Mouse (Mus musculus): ENCODE measurements around the gene Blnk.

Gene Blnk

DNA sequence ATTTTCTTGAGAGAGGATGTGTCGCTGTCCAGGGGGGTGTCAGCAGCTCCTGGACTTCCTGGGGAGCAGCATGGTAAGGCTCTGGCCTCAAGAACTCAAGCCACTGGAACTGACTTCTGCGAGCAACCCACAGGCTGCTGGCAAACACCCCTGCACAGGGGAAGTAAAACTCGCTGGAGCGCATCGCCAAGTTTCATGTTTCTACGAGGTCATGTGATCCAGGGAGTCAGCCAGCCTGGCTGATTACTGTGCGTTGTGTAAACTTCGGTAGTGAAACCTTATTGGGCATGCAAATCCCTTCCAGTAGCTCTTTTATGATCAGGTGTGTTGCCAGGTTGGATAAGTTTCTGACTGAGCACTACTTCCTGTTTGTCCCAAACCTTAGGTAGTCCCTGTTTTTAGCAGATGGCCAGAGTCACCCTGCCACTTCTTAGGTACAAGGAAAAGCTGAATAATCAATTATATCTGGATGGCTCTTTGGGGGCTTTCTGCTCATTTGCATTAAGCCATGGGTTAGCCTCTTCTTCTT is at the start of gene Blnk:
Gene Blnk, minus strand, starts transcription at position 479 of the 529 bp plus-strand sequence.
- DNase-seq (ENCODE audit: low spot score) = no peak

DNA sequence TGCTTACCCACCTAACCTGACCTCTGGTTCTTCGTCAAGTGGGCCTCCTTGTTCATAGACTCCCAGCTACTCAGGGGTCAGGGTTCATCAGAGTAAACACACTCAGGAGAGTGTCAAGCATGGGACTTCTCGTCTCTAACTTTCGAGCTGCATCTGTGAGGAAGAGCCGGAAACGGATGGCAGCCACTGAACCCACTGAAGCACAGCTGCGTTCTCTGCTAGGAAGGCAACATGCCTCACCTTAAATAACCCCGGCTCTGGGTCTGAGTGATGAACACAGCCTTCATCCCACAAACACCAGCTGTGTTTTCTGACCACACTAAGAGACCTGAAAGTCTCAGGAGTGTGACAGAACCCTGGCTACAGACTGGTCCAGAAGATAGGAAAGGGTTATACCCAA is 44.8 kb upstream of the Blnk start:
- DNase-seq (ENCODE audit: low spot score) = no peak

DNA sequence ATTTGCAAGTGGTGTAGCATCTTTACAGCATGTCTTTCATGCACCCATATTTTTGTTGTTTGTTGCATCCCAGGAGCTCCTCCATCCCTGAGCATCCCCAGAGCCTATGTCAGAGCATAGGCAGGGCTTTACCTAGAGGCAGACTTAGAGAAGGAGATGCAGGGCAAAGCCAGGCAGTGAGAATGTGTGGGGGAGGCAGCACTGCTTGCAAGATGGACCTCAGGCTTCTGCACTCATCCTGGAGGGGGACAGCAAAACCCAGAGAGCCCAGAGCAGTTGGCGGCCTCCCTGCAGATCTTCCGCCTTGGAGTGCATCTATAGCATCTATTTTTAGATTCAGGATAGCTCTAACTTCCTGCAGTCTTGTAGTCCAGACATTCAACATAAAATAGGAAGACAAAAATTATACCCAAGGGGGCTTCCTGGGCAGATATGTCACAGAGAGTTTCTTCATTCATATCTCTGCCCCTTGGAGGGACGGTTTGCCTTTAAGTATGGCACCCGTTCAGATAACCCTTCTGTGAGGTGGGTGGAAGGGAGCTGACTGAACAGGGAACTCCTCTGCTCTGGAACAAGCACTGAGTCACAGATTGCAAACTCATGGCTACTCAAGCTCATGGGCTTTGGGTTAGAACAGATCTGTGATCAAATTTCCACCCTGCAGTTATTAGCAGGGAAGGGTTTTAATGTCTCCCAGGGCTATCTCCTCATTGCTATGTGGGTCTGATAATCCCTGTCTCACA is 41.6 kb upstream of the Blnk start:
- no peak for DNase-seq (ENCODE audit: low spot score)

DNA sequence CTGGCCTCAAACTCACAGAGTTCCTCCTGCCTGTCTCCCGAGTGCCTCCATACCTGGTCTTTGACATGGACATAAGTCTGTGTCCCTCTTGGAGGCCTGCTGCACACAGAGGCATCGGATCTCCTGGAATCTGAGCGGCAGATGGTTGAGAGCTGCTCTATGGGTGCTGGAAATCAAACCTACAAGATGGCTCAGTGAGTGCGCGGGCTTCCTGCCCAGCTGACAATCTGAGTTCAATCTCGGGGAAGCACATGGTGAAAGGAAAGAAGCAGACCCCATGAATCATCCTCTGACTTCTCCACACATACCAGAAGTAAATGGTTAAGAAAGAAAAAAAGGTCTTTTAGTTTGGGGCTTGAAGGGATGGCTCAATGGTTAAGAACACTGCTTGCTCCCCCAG is 37.5 kb upstream of the Blnk start:
- no peak for DNase-seq (ENCODE audit: low spot score)

DNA sequence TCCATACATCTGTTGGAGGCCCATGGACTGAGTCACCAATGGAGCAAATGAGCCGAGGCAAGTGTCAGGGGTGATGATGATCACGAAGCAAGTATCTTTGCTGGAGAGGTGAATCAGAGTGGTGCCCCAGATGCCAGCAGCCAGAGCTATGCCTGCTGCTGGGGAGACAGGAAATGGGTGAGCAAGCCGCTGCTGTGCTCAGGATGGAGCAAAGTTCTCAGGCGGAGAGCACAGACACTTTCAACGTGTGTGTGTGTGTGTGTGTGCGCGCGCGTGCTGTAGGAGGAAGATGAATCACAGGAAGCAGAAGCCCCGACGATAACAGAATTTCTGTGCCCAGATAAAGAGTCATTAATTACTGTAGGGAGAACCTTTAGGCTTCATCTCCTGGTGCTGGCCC is 36.7 kb upstream of the Blnk start:
- DNase-seq (ENCODE audit: low spot score) = no peak

DNA sequence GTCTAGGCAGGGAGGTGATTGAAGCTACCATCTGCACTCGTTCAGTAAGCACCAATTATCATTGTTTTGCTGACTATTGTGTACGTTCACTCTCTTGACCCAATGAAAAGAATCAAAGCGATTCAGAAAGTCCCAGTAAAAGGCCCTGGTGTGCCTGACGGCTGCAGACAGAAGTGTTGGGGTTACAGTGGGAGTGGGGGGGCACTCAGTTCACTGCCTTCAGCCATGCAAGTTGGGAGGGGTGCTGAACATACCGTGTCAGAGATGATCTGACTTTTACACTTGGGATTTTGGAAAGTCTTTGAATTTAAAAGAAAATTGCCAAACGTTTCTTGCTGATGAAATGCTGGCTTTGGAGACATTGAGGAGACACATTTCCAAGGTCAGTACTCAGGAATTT is 35.8 kb upstream of the Blnk start:
- DNase-seq (ENCODE audit: low spot score) = no peak

DNA sequence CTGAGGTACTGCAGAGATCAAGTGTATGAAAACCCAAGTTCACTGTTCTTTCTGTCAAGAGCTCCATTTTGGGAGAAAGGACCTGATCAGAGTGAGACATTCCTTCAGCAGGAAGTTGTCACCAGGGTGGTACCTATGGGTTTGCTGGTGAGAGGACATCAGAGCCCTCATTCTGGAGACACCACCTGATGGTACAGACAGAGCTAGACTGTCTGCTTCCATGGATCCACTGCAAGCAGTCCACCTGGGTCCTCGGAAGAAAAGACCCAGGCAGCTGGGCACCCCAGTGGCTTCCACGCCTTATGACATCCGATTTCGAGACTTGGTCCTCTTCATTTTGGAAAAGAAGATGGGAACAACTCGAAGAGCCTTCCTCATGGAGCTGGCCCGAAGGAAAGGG is 34.9 kb upstream of the Blnk start, which contains the start of gene Dntt:
Gene Dntt, plus strand, starts transcription at position 57 of the 400 bp plus-strand sequence.
- no peak for DNase-seq (ENCODE audit: low spot score)

DNA sequence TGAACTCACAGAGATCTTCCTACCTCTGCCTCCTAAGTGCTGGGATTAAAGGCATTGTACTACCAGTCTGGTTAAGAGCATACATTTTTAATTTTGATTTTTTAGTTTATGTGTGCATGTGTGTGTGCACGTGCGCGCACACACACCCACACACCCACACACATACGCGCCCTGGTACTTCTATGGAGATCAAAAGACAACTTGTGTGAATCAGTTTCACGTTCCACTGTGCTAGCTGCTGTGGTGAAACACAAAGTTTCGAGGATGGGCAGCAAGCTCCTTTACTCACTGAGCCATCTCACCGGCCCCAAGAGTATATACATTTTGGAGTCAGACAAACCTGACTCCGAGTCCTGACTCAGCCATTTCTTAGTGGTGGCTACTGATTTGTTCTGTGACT is 33.3 kb upstream of the Blnk start:
- no peak for DNase-seq (ENCODE audit: low spot score)

DNA sequence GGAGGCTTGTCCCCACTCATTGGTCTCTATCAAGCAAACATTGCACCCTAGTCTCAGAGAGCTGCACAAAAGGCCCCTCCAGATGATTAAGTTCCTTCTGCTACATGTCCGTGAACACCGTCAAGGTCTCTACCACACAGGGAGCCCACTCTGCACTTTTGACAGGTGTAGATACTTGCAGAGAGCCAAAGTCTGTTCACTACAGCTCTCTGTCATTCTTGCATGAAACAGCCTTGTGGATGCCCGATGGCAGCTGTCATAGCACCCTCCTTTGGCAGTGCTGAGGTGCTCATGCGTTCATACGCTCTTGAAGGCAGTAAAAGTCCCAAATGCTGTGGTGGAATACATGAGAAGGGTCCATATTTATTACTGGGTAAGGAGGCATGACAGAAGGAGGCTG is 32.7 kb upstream of the Blnk start:
- DNase-seq (ENCODE audit: low spot score) = no peak

DNA sequence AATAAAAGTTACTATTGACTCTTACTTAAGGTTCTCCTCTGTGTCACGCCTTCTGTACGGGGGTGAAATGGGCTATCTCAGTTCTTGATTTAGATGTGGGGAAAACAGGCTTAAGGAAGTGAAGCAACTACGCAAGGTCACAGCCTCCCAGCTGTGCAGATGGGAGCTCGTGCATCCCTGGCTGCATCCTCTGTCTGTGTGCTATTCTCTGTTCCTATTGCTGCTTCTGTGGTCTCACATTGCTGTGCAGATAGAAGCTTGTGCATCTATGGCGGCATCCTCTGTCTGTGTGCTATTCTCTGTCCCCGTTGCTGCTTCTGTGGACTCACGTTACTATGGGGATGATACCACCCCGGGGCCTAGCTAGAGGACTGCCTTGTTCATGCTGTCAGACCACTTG is 32.2 kb upstream of the Blnk start:
- no peak for DNase-seq (ENCODE audit: low spot score)

DNA sequence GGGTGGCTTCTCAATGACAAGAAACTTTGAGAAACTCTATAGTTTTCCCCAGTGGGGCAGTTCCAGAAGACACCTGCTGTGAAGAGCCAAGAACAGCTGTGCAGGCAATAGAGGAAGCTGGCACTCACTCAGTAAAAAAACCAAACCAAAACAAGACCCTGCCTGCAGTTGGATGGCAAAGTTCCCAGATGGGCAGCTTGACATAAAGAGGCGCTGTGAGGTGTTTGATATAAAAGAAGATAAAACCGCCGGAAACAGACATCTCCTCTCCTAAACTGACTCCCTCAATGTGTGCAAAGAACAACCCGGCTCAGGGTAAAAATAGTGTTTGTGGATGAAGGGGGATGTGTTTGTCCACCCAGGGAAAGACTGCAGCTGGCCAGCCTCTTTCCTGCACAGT is 27.9 kb upstream of the Blnk start:
- DNase-seq (ENCODE audit: low spot score) = no peak

DNA sequence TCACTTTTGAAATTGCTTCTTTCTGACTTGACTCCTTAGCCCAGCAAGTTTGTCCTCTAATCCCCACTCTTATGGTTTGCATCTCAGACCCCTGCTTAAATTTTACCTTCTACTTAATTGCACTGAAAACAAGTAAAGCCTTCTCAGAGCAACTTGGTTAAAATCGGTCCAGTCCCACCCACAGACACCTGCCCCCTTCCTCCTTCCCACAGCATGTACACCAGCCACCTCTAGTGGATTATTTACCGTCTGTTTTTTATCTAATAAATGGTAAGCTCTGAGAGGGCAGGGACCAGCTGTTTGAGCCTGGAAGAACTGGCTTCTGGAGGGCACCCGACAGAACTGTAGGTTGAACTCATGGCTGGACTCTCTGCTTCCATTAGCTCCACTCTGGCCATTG is 26.2 kb upstream of the Blnk start:
- no peak for DNase-seq (ENCODE audit: low spot score)

DNA sequence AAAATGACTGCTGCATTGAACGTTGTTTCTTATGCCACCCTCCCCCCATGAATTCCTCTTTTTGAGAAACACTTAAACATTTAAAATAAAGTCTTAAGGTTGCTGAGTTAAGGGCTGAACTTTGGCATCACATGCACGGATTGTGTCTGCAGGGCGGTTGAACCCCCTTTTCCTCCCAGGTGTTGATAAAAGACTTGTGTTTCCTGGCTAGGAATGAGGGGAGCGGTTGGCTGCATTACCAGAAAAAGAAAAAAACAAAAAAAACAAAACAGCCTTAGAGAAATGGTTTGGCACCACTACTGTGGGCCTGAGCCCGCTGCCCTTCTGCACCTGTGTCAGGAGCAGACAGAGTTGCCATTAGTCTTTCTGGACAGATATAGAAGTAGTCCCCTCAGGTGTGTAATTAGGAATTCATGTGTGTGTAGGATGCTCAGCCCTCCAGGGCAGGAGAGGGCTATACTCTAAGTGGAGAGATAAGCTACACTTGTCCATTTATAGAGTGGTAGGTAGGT is 24.9 kb upstream of the Blnk start:
- DNase-seq (ENCODE audit: low spot score) = no peak

DNA sequence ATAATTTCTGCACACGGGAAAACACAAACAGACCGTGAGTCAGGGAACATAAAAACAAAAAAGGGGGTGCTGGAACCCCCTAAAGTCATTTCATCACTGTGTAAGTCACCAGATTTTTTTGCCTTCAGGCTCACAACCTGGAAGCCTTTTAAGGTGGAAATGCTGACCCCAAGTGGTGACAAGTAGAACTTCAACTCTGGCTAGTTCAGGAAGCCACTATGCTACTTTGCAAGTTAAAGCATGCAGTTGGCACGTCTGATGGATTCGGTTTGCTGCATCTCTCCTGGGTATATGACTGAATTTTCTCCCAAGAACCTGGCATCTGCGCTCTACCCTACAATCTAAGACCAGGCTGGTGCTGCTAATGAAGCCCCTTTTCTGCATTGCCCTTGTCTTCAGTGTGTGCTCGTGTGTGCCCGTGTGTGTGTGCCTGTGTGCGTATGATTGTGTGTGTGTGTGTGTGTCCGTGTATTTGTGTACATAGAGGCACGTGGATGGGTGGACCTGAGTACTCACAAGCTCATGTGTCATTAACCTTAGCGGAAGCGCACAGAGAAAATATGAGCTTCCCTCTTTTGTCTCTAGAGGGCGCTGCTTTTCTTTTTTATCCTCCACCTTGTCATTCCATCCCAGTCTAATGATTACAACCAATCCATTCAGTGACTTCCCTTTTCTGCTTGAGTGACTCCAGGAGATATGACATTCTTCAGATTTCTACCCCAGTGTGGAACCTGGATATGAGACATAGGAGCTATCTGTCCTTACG is 21.8 kb upstream of the Blnk start:
- peak; percentile 75 for DNase-seq (ENCODE audit: low spot score)

DNA sequence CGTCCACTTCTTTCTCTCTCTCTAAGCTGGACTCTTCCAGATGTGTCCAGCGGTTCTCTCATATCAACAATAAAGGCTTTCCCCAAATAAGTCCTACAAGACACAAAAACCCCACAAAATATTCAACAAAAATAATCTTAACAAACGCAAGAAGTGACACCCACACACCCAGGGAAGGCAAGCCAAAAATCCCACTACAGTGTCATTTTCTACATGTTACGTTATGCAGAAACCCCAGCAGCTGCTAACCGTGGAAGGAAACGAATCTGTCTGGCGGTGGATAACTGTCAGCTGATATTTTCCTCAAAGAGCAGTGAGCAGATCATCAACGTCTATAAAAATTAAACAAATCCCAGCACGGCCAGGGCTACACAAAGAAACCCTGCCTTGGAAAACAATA is 19.7 kb upstream of the Blnk start:
- no peak for DNase-seq (ENCODE audit: low spot score)

DNA sequence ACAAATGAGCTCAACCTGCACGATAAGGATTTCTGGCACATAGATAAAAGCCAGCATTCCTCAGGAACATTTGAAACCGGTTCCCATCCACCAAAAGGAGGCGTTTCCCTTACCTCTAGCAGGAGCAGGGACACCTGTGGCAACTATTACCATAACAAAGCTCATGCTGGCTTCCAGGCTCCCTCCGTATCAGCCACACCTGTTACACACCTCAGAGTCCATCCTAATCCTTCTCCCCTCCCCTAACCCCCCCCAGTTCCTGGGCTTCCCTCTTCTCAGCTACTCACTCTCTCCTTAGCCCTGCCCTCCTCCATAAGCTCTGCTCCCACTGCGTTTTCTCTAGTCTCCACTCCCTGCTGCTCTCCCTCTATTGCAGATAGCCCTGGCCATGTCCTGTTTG is 19.3 kb upstream of the Blnk start:
- DNase-seq (ENCODE audit: low spot score) = no peak

DNA sequence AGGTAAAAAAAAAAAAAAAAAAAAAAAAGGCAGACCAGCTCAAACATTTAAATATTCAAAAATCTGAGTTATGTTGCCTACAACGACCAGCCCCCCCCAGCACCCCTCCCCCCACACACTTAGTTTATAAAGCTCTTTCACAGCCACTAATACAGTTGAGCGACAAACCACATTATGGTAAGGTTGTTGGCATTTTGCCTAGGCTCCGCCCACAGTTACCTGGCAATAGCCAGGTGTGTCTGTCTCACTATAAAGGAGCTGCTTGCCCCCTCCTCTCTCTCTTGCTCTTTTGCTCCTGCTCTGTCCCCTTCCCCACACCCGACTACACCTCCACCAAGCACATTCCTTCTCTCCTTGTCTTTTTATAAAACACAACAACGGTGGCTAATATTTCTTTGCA is 17.3 kb upstream of the Blnk start:
- DNase-seq (ENCODE audit: low spot score) = no peak

DNA sequence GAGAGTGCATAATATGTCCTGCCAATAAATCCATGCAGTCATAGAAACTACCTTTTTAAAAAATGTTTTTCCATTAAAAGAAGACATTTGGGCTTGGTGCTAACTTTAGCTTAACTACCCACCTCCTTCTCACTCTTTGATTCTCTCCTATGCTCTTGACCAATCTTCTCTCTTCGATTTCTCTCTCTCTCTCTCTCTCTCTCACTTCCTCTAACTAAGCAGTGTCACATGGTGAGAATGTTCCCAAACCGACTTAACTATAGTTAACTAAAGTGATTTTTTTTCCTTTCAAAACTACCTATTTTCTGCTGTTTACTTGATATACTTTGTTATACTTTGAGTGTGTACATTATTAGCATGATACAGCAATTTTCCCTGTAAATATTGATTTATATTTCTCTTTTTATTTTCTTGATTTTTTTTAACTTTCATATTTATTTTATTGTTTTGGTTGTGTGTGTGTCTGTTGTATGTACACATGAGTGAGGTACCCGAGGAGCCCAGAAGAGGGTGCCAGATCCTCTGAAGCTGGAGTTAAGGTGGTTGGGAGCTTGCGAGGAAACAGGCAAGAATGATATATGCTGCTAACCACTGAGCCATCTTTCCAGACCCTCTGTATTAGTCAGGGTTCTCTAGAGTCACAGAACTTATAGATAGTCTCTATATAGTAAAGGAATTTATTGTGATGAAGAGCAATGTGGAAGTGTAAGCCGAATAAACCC is 14.5 kb upstream of the Blnk start:
- no peak for DNase-seq (ENCODE audit: low spot score)

DNA sequence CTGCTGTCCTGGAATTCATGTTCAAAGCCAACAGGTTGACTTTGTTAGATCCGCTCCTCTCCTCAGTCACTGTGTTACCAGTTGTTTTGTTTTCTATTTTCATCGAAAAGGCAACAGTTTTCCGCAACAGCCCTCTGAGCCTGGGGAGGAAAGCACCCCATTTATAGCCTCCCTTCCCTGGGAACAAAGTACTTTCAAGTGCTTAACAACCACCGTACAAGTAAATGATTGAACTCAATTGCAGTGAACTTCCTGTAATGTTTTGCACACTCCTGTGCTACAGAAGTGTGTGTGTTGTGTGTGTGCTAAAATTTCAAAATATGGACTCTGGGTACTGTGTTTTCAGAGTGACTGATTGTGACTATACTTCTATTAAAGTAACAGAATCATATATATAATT is 13.4 kb upstream of the Blnk start:
- DNase-seq (ENCODE audit: low spot score) = no peak

DNA sequence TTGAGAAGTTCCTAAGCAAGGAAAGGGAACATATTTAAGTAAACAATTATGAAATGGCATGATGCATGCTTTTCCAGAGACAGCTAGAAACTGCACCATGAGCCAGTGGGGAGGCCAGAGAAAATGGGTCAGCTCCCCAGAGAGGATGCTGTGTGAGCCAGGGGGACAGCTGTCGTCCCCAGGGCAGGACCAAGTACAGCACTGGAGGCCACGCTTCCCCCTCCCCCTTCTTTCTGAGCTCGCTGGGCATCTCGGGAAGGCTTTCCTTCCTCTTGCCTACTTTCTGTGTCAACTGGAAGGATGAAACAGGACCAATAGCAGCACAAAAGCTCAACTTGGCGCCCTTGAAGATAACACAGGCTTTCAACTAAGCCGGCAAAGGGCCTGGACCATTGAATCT is 13.0 kb upstream of the Blnk start:
- DNase-seq (ENCODE audit: low spot score) = no peak

DNA sequence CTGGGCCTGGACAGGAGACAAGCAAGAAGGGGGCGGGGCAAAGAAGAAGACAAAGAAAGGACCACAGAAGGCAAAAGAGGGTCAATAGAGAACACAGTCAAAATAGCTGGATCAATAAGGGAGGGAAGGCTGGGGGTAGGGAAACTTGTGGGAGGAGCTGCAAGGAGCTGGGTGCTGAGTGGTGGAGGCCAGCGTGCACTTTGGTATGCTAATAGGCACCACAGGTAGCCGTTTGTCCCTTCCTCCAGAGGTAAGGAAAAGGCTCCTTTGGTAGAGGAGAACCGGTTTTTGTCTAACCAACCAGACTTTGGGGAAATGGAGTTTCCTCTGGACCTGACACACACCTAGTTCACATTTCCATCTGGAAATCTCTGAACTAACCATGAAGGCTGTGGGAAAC is 12.3 kb upstream of the Blnk start:
- no peak for DNase-seq (ENCODE audit: low spot score)

DNA sequence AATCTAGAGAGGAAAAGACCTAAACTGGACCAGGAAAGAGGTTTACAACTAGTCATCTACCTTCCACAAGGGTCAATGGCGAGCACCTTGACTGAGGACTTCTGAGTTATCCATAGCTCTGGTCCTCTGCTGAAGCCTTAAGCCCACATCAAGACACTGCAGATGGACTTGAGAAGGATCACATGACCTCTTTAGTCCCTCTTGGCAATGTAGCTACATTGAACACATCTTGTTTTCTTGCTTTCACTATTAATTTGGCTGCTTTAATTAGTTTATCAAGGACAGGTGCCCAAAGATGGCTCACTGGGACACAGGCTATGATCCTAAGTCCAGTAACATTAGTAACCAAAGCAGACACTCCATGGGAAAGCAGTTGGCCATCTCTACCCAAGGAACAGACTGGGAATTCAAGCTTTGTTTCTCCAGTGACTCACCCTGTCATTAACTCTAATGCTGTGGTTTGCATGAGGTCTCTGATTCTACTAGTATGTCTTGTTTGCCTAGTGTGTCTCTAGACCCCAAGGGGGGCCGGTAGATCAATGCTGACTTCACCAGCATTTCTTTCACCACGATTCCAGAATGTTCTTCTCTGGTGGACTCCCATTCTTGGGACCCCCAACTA is 9.5 kb upstream of the Blnk start:
- no peak for DNase-seq (ENCODE audit: low spot score)
